Mouse (Mus musculus): ENCODE measurements around the gene Gng5. TPM values are rescaled to one million over a fixed set of nuclear protein-coding genes. Genes with fewer than 3 reads are reported as not detected.

Gng5 gene
- polyA plus RNA-seq, 1 experiment from 2014 or later, result 1,249 TPM

DNA sequence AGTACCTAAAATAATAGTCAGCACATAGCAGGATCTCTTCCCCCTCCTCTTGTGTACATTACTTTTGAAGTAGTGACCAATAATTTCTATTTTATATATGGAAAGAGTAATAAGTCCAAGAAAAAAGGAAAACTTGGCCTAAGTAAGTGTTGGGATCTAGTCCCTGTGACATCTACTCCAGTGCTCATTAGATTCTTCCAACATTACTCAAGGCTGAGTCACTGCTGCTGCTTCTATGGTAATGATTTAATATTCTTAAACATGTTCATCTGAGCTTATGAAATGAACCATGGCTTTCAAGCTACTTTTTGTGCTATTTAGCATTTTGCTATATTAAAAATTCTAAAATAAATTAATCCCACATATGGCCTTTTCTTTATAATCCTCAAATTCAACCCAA, 25.9 kb upstream of the Gng5 start:
- Histone ChIP-seq H3K4me1 (replicated peaks; ENCODE audit: insufficient read depth, low read length) (no peaks in the 10 kb centered on the region), H3K4me3 (replicated peaks; ENCODE audit: low read depth, low read length) (no peak overlapping the region), H3K9me3 (replicated peaks; ENCODE audit: low read length) (no peaks in the 10 kb centered on the region), H3K9ac (ENCODE audit: low read depth, low read length) (no peak overlapping the region), H3K27me3 (ENCODE audit: insufficient read depth, low read length) (no peaks in the 10 kb centered on the region), H3K36me3 (ENCODE audit: insufficient read depth, low read length) (no peaks in the 10 kb centered on the region), H3K27ac (no peak overlapping the region), H3K4me2 (ENCODE audit: low read length) (no peak overlapping the region)
- TF ChIP-seq CTCF (IDR thresholded peaks at IDR 0.05; ENCODE audit: low read depth), result no peak
- ATAC-seq (replicated peaks; ENCODE audit: low FRiP score, low read depth), result no peak
- no peak for DNase-seq (ENCODE audit: low spot score)

DNA sequence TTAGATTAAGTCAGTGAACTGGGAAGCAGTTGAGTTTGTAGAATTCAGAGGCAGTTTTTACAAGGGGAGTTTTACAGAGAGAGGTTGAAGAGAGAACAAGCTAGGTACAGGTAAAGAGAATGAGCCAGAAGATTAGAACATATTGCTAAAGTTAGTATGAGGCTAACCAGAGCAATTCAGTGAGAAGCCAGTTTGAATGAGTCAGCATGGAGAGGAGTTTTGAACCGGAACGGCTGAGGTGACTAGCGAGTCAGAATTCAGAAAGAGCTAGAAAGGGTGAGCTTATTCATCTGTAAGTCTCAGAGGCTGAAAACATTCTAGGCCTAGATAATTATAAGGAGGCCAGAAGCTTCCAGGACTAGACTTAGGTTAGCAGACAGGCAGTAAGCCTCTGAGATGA, 25.2 kb upstream of the Gng5 start:
- Histone ChIP-seq H3K9ac (ENCODE audit: low read depth, low read length) (no peak overlapping the region), H3K36me3 (ENCODE audit: insufficient read depth, low read length) (no peaks in the 10 kb centered on the region), H3K4me1 (replicated peaks; ENCODE audit: insufficient read depth, low read length) (no peaks in the 10 kb centered on the region), H3K4me2 (ENCODE audit: low read length) (no peak overlapping the region), H3K27ac (no peak overlapping the region), H3K27me3 (ENCODE audit: insufficient read depth, low read length) (no peaks in the 10 kb centered on the region), H3K9me3 (replicated peaks; ENCODE audit: low read length) (no peaks in the 10 kb centered on the region), H3K4me3 (replicated peaks; ENCODE audit: low read depth, low read length) (no peak overlapping the region)
- WGBS, result 71% methylated on average over 3 of the region's 3 CpGs
- ATAC-seq (replicated peaks; ENCODE audit: low FRiP score, low read depth) (no peak), DNase-seq (ENCODE audit: low spot score) (no peak)
- TF ChIP-seq CTCF (IDR thresholded peaks at IDR 0.05; ENCODE audit: low read depth), result no peak

DNA sequence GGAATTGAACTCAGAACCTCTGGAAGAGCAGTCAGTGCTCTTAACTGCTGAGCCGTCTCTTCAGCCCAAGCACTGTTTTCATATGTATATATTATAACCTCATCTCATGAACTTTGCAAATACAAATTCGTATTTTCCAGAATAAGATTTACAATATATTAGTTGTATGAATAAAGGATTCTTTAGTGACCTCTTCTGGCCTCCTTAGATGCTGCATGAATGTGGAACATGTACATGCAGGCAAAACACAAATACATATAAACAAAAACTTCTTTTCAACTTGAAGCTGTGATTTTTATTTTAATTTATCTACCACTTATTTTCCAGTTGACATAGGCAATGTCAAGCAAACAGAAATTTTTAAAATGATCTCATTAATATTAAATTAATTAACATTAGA, 17.6 kb upstream of the Gng5 start:
- Histone ChIP-seq H3K27me3 (ENCODE audit: insufficient read depth, low read length) (no peaks in the 10 kb centered on the region), H3K4me2 (ENCODE audit: low read length) (no peak overlapping the region), H3K4me1 (replicated peaks; ENCODE audit: insufficient read depth, low read length) (no peaks in the 10 kb centered on the region), H3K9ac (ENCODE audit: low read depth, low read length) (no peak overlapping the region), H3K4me3 (replicated peaks; ENCODE audit: low read depth, low read length) (no peak overlapping the region), H3K27ac (no peak overlapping the region), H3K36me3 (ENCODE audit: insufficient read depth, low read length) (no peaks in the 10 kb centered on the region), H3K9me3 (replicated peaks; ENCODE audit: low read length) (no peaks in the 10 kb centered on the region)
- DNase-seq (ENCODE audit: low spot score) (no peak), ATAC-seq (replicated peaks; ENCODE audit: low FRiP score, low read depth) (no peak)
- WGBS, result 56% methylated on average over 2 of the region's 2 CpGs
- TF ChIP-seq CTCF (IDR thresholded peaks at IDR 0.05; ENCODE audit: low read depth), result peak; percentile 52

DNA sequence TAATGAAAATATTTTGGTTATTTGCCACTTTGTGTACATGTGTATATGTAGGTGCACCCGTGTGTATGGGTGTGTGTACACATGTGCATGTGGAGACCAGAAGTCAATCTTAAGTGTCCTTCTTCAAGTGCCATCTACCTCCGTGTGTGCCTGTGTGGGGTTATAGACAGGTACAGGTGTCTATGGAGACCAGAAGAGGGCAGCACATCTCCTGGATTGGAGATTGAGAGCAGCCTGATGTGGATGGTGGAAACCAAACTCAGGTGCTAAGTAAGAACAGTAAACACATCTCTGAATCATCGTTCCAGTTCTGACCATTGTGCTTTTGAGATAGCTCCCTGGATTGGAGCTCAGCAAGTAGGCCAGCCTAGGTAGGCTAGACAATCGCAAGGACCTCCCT, 13.1 kb upstream of the Gng5 start:
- Histone ChIP-seq H3K27me3 (ENCODE audit: insufficient read depth, low read length) (no peaks in the 10 kb centered on the region), H3K27ac (no peak overlapping the region), H3K4me3 (replicated peaks; ENCODE audit: low read depth, low read length) (no peak overlapping the region), H3K9me3 (replicated peaks; ENCODE audit: low read length) (no peaks in the 10 kb centered on the region), H3K36me3 (ENCODE audit: insufficient read depth, low read length) (no peaks in the 10 kb centered on the region), H3K4me2 (ENCODE audit: low read length) (no peak overlapping the region), H3K9ac (ENCODE audit: low read depth, low read length) (no peak overlapping the region), H3K4me1 (replicated peaks; ENCODE audit: insufficient read depth, low read length) (no peaks in the 10 kb centered on the region)
- no peak for ATAC-seq (replicated peaks; ENCODE audit: low FRiP score, low read depth)
- no peak for DNase-seq (ENCODE audit: low spot score)
- WGBS, result 86% methylated on average over 4 of the region's 4 CpGs
- peak; percentile 21; the same call in 1 of the 2 replicates for TF ChIP-seq CTCF (IDR thresholded peaks at IDR 0.05; ENCODE audit: low read depth)

DNA sequence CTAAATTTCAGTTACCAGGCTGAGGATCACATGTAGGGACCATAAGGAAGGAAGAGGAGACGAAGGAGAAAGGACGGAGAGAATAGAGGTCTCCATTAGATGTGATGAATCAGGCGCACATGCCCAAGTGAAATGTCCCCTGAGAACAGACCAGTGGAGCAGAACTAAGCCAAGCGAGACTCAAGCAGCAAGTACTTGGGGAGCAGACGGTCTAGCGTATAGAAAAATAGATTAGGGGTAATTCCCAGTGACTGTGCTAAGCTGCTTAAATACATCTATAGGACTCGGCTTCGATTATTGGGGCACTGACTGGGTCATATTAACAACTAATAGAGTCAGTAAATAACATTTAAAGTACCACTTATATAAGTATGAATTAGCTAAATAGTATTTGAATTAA, 4.7 kb upstream of the Gng5 start:
- Histone ChIP-seq H3K9me3 (replicated peaks; ENCODE audit: low read length) (no peaks in the 10 kb centered on the region), H3K4me3 (replicated peaks; ENCODE audit: low read depth, low read length) (no peak overlapping the region), H3K36me3 (ENCODE audit: insufficient read depth, low read length) (no peaks in the 10 kb centered on the region), H3K4me1 (replicated peaks; ENCODE audit: insufficient read depth, low read length) (no peaks in the 10 kb centered on the region), H3K4me2 (ENCODE audit: low read length) (no peak overlapping the region), H3K9ac (ENCODE audit: low read depth, low read length) (no peak overlapping the region), H3K27ac (no peak overlapping the region), H3K27me3 (ENCODE audit: insufficient read depth, low read length) (no peaks in the 10 kb centered on the region)
- TF ChIP-seq CTCF (IDR thresholded peaks at IDR 0.05; ENCODE audit: low read depth), result no peak
- 69% methylated on average over 8 of the region's 8 CpGs for WGBS
- no peak for ATAC-seq (replicated peaks; ENCODE audit: low FRiP score, low read depth)
- DNase-seq (ENCODE audit: low spot score), result no peak

DNA sequence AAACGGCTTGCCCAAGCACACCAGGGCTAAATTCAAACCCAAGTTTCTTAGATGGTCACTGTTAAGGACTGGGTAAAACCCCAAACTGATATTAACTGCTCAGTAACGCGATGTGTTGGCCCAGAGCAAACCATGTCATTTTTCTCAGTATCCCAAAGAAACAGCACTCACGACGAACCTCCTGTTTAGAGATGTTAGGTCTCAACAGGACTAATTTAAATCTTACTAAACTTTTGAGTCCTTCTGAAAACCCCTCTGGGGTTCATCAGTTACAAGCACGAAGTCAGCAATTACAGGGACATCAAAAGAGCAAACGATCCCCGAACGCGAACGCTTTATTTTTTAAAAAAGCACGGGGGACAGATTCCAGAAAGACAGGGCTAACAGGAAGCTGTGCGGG, 618 bp upstream of the Gng5 start:
- no peak for ATAC-seq (replicated peaks; ENCODE audit: low FRiP score, low read depth)

More for the DNA sequence above, 618 bp upstream of the Gng5 start:
- H3K9me3 ChIP-seq (replicated peaks; ENCODE audit: low read length), result no peaks in the 10 kb centered on the region
- peak; percentile 57 for DNase-seq (ENCODE audit: low spot score)
- H3K9ac ChIP-seq (ENCODE audit: low read depth, low read length), result peak overlapping the region; percentile 95
- peaks cover 15% of the 10 kb centered on the region; the same call in 1 of the 2 replicates for H3K4me1 ChIP-seq (replicated peaks; ENCODE audit: insufficient read depth, low read length)
- peak overlapping the region; percentile 92 for H3K4me3 ChIP-seq (replicated peaks; ENCODE audit: low read depth, low read length)
- no peak for TF ChIP-seq CTCF (IDR thresholded peaks at IDR 0.05; ENCODE audit: low read depth)
- no peaks in the 10 kb centered on the region for H3K27me3 ChIP-seq (ENCODE audit: insufficient read depth, low read length)
- peak overlapping the region; percentile 98 for H3K27ac ChIP-seq
- peaks cover 9% of the 10 kb centered on the region; the same call in 1 of the 2 replicates for H3K36me3 ChIP-seq (ENCODE audit: insufficient read depth, low read length)
- 3% methylated on average over 13 of the region's 13 CpGs for WGBS
- H3K4me2 ChIP-seq (ENCODE audit: low read length), result peak overlapping the region; percentile 65

All from kidney, postnatal 0 days (tissue).